Mouse (Mus musculus): Measurements from ENCODE around the gene Pmm2.

DNA sequence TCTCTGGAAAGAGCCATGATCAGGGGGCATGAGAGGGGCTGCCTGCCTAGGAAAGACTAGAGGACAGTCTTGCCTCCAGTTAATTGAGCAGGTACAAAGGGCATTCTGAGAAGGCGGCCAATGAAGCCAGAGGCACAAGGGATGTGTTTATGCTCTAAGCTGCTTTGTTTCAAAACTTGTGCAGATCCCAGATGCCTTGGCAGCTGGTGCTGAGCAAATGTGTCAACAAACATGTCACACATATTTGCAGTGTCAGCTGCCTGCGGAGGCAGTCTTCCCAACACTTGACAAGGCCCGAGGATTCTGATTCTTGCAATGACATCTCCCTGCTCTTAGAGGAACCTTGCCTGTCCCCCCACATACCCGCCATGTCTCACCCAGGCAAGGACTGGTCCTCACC, 42.1 kb upstream of the Pmm2 start:
- TF ChIP-seq POLR2A (IDR thresholded peaks at IDR 0.05; ENCODE audit: control insufficient read depth, low read depth, low read length) (no peak), CTCF (IDR thresholded peaks at IDR 0.05; ENCODE audit: control insufficient read depth, insufficient read depth, insufficient replicate concordance, low read depth, low read length) (no peak)
